Comparison of ENCODE assay signal across 7 mouse cellular contexts in genomic region chr11:103360661-103361081, GRCm38 (mm10). TPM values are rescaled to one million over a fixed set of nuclear protein-coding genes. Genes with fewer than 3 reads are reported as not detected.
DNase-seq lines count a peak whose midpoint lies in the region; ATAC-seq and TF ChIP-seq lines count a peak whose summit lies in the region.

No protein-coding gene starts in this region.

- peak overlapping the region; percentile 39 for H3K9ac ChIP-seq in embryonic facial prominence, embryonic 15.5 days

- H3K9me3 ChIP-seq in megakaryocyte, embryonic 14.5 days: no peaks in the 10 kb centered on the region
- no peaks in the 10 kb centered on the region for H3K9me3 ChIP-seq in embryonic facial prominence, embryonic 15.5 days (replicated peaks)

- TF ChIP-seq POLR2A in myocyte (IDR thresholded peaks at IDR 0.05; ENCODE audit: insufficient read length, low read depth): no peak

- peaks cover 55% of the 10 kb centered on the region for H3K4me1 ChIP-seq in megakaryocyte, embryonic 14.5 days
- H3K4me1 ChIP-seq in embryonic facial prominence, embryonic 15.5 days: peaks cover 59% of the 10 kb centered on the region

- no peak overlapping the region for H3ac ChIP-seq in myocyte (ENCODE audit: control insufficient read depth, insufficient read length)

- H3K4me2 ChIP-seq in embryonic facial prominence, embryonic 15.5 days (replicated peaks): peak overlapping the region; percentile 86
- H3K4me2 ChIP-seq in myocyte (ENCODE audit: low read depth): peak overlapping the region; percentile 85

- H3K27me3 ChIP-seq in megakaryocyte, embryonic 14.5 days (replicated peaks): peaks cover 85% of the 10 kb centered on the region
- H3K27me3 ChIP-seq in embryonic facial prominence, embryonic 15.5 days: peaks cover 55% of the 10 kb centered on the region
- H3K27me3 ChIP-seq in myocyte (ENCODE audit: control insufficient read depth, insufficient read depth, insufficient read length): peaks cover 5% of the 10 kb centered on the region

- H3K36me3 ChIP-seq in megakaryocyte, embryonic 14.5 days (replicated peaks; ENCODE audit: low read length): peaks cover 9% of the 10 kb centered on the region
- 0 out of 2 replicates have a peak, but pooled peaks cover 3% of the 10 kb centered on the region for H3K36me3 ChIP-seq in embryonic facial prominence, embryonic 15.5 days
- no peaks in the 10 kb centered on the region for H3K36me3 ChIP-seq in myocyte (ENCODE audit: control insufficient read depth, insufficient read depth)

- 2% methylated on average over 48 of the region's 48 CpGs for WGBS in embryonic facial prominence, embryonic 15.5 days

- H3K79me2 ChIP-seq in myocyte (ENCODE audit: control insufficient read depth, insufficient read depth): no peaks in the 10 kb centered on the region

- DNase-seq in induced T-regulatory cell, adult 2 months (ENCODE audit: low read depth): peak; percentile 39
- no peak for DNase-seq in urinary bladder, adult 2 months (ENCODE audit: low spot score)
- no peak for DNase-seq in adrenal gland, adult 2 months

- no peak for ATAC-seq in megakaryocyte, adult 5-6 weeks (ENCODE audit: poor library complexity, severe bottlenecking)
- ATAC-seq in embryonic facial prominence, embryonic 15.5 days (ENCODE audit: insufficient number of reproducible peaks, low FRiP score, low TSS enrichment, low read depth): no peak

- peak overlapping the region; percentile 91 for H3K4me3 ChIP-seq in megakaryocyte, embryonic 14.5 days (replicated peaks)
- peak overlapping the region; percentile 54 for H3K4me3 ChIP-seq in embryonic facial prominence, embryonic 15.5 days (replicated peaks)
- H3K4me3 ChIP-seq in myocyte: no peak overlapping the region

- peak overlapping the region; percentile 73; the same call in 1 of the 2 replicates for H3K27ac ChIP-seq in embryonic facial prominence, embryonic 15.5 days (replicated peaks)

TF ChIP-seq in myocyte, 11 proteins besides CTCF, POLR2A, EP300 and RAD21:
- TF ChIP-seq SRF (IDR thresholded peaks at IDR 0.05; ENCODE audit: control insufficient read depth, insufficient read length, low read depth) (no peak), POLR2AphosphoS2 (IDR thresholded peaks at IDR 0.05; ENCODE audit: insufficient read length, low read depth) (no peak), CEBPB (IDR thresholded peaks at IDR 0.05; ENCODE audit: insufficient read depth, poor library complexity, severe bottlenecking) (no peak), E2F4 (IDR thresholded peaks at IDR 0.05; ENCODE audit: insufficient read depth) (no peak), TCF3 (IDR thresholded peaks at IDR 0.05; ENCODE audit: insufficient read length, low read depth) (no peak), MYOG (IDR thresholded peaks at IDR 0.05; ENCODE audit: control insufficient read depth in 1 of 3, insufficient read depth in 1 of 3, insufficient read length in 2 of 3, low read depth in 2 of 3) (no peak), USF1 (IDR thresholded peaks at IDR 0.05; ENCODE audit: low read depth) (no peak), TCF12 (IDR thresholded peaks at IDR 0.05; ENCODE audit: insufficient read depth, poor library complexity, severe bottlenecking) (no peak), MAX (IDR thresholded peaks at IDR 0.05; ENCODE audit: low read depth) (no peak), REST (IDR thresholded peaks at IDR 0.05; ENCODE audit: insufficient read depth, insufficient read length) (no peak), MYOD1 (IDR thresholded peaks at IDR 0.05; ENCODE audit: control insufficient read depth in 1 of 3, insufficient read length in 2 of 3, low read depth in 2 of 3) (no peak)

RNA-seq across cellular contexts. Expression of gene Arhgap27, which starts 2.8 kb away (rescaled TPM):
- polyA plus RNA-seq in megakaryocyte, embryonic 14.5 days (2012; ENCODE audit: insufficient read depth, low replicate concordance): 4.9 TPM in 1 of 2 replicates, not detected in the other
- total RNA-seq in megakaryocyte, adult 5-6 weeks (2015): 20.1 and 20.5 TPM in 2 replicates
- 20.1 and 21.9 TPM in 2 replicates for total RNA-seq in megakaryocyte, adult 5-6 weeks (2017)
- polyA plus RNA-seq in embryonic facial prominence, embryonic 15.5 days (2015; fragmentation: Nextera tagmentation; extraction: Ambion mirVana): 12.3 and 12.4 TPM in 2 replicates
- 0.31 TPM for polyA plus RNA-seq in myocyte (2012; fragmentation: generic; extraction: Trizol)
- polyA plus RNA-seq in urinary bladder, adult 2 months (2012; rRNA removed): 22.3 and 23.4 TPM in 2 replicates
- total RNA-seq in adrenal gland, adult 2 months (2021): 10 to 100 TPM; 10.3 to 12.2 TPM
- 34.7 and 42.5 TPM in 2 replicates for polyA plus RNA-seq in adrenal gland, adult 2 months (2012; rRNA removed)

RNA-seq across cellular contexts. Expression of gene Plekhm1, which starts 51.8 kb away (rescaled TPM):
- 8.1 and 12.1 TPM in 2 replicates for polyA plus RNA-seq in megakaryocyte, embryonic 14.5 days (2012; ENCODE audit: insufficient read depth, low replicate concordance)
- total RNA-seq in megakaryocyte, adult 5-6 weeks (2015): 28.4 and 29.4 TPM in 2 replicates
- 8.3 and 12.7 TPM in 2 replicates for total RNA-seq in megakaryocyte, adult 5-6 weeks (2017)
- 8.2 and 9.2 TPM in 2 replicates for polyA plus RNA-seq in embryonic facial prominence, embryonic 15.5 days (2015; fragmentation: Nextera tagmentation; extraction: Ambion mirVana)
- polyA plus RNA-seq in myocyte (2012; fragmentation: generic; extraction: Trizol): 12.2 TPM
- 15.7 and 16.6 TPM in 2 replicates for polyA plus RNA-seq in urinary bladder, adult 2 months (2012; rRNA removed)
- total RNA-seq in adrenal gland, adult 2 months (2021): 10 to 100 TPM; 19.7 to 21.2 TPM
- 18.6 and 18.8 TPM in 2 replicates for polyA plus RNA-seq in adrenal gland, adult 2 months (2012; rRNA removed)
